Mouse (Mus musculus) right cerebral cortex, postnatal 25 days (tissue): ENCODE measurements at regions not wholly inside any gene's neighbourhood (a gene's known extent, or its start where the extent isn't known, plus 50 kb on each side); places are given as distances from the start of the nearest gene placed in this dataset.

ENCODE experiments used
- DNase-seq: peaks from one replicate; pipeline ENCODE4 v3.0.0; 2022

- no peak for DNase-seq
Observed at GRCm38 (mm10) chr2:170675731-170676130, 55.9 kb upstream of the Dok5 start.

GRCm38 (mm10) chr2:170673683-170674082 lies 57.9 kb upstream of the Dok5 start:
- no peak for DNase-seq

GRCm38 (mm10) chr2:170672789-170673188 lies 58.8 kb upstream of the Dok5 start:
- DNase-seq = no peak

DNA sequence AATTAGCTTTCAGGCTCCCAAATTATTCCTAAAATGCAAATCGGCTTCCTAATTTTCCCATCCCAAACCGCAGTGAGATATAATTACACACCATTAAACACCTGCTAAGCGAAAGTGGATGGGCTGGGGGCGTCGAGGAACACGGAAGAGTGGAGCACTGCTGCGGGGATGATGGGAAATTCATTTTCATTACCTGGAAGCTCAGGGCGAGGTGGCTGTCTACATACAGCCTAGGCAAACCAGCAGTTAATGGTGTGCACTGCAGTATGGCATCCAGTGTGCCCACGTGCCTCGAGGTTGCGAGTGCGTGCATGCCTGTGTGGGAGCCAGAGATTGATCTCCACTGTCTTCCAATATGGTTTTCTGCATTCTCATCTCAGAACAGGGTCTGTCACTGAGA lies 62.6 kb upstream of the Dok5 start:
- DNase-seq = no peak

GRCm38 (mm10) chr2:170668497-170668896 lies 63.1 kb upstream of the Dok5 start:
- no peak for DNase-seq

DNA sequence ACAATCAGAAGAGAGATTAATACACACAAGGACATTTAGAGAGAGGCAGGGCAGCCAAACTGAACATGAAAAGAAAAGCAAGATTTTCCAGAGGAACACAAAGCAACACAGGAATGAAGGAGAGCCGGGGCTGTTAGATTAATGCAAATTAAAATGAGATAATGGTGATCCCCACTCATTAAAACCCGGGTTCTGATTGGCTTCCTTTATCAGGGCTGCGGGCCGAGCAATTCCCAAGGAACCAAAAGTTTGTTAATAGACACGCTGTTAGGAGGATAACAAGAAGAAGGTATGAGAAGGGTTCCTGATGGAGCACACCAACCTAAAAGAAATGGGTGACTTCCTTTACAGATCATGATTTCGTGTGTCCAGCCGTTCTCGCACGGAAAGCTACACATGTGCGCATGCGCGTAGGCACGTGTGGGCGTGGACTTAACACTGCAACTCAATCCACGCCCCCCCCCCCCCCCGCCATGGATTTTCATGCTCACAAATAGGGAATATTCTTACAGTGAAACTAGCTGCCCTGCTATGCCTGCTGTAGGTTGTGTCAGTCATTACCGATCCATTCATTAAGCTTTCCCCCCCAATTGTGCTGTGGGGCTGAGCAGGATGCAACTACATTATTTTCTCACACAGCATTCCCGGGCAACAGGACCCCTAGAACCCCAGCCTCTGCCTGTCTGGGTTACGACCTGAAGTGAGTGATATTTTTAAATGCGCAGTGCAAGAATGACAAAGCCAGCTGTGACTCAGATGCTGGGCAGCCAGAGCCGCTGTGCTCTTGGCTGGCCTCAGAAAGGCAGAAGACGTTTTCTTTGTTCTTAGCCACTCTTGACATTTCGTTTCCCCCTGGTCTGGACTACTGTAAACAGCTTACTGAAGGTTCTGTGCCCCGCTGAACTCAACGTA lies 60.5 kb upstream of the 4930470P17Rik start:
- peak; percentile 49 for DNase-seq

GRCm38 (mm10) chr2:170659291-170659690 lies 57.5 kb upstream of the 4930470P17Rik start:
- no peak for DNase-seq

DNA sequence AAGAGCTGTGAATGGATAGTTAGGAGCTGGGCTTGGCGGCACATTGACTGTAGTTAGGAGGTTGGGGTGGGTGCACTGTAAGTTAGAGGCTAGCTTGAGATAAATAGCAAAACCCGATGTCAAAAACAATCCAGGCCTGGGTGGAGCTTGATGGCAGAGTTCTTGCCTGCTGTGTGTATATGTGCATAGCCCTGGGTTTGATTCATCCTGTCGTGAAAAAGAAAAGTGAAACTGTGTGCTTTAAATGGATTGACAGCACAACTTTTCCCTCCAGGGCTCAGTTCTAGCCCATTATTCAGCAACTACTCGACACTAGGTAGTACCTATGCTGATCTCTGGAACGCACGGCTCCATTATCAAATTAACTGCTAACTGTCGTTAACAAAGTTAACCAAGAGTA lies 56.7 kb upstream of the 4930470P17Rik start:
- DNase-seq = no peak

GRCm38 (mm10) chr2:170657821-170658221 lies 56.0 kb upstream of the 4930470P17Rik start:
- DNase-seq = no peak

- DNase-seq = no peak
Observed at GRCm38 (mm10) chr2:170652128-170652527, 50.3 kb upstream of the 4930470P17Rik start.
